Mouse (Mus musculus) adipocyte (in vitro differentiated cells): ENCODE results near the gene Crkl.

Experiments used
- DNase-seq: peaks from one replicate; pipeline ENCODE4 v3.0.0-alpha.2; 2016; ENCODE audit warnings: low spot score

The Crkl gene

GRCm38 (mm10) chr16:17451541-17452372, at the start of gene Crkl:
Crkl (plus strand) TSS chr16:17451987.
- DNase-seq, result peak; percentile 99

GRCm38 (mm10) chr16:17402855-17403254, 48.9 kb upstream of the Crkl start:
- DNase-seq, result peak; percentile 50

- peak; percentile 62 for DNase-seq
These were observed 46.5 kb upstream of the Crkl start for GRCm38 (mm10) chr16:17405271-17405696.

GRCm38 (mm10) chr16:17405736-17406443, 45.9 kb upstream of the Crkl start, which contains the start of the genes Snap29 and Pi4ka:
Snap29 (plus strand) TSS chr16:17405986.
Pi4ka (minus strand) TSS chr16:17406314.
- DNase-seq, result peak; percentile 99

- DNase-seq, result peak; percentile 27
These were observed 45.1 kb upstream of the Crkl start for GRCm38 (mm10) chr16:17406512-17407231.

GRCm38 (mm10) chr16:17409046-17409445, 42.7 kb upstream of the Crkl start:
- DNase-seq, result no peak

- no peak for DNase-seq
These were observed 41.6 kb upstream of the Crkl start for GRCm38 (mm10) chr16:17410209-17410608.

- no peak for DNase-seq
These were observed 28.8 kb upstream of the Crkl start for GRCm38 (mm10) chr16:17423021-17423420.

GRCm38 (mm10) chr16:17432576-17432975, 19.2 kb upstream of the Crkl start:
- peak; percentile 37 for DNase-seq

- DNase-seq, result peak; percentile 47
These were observed 557 bp downstream of the Crkl start for GRCm38 (mm10) chr16:17452373-17452715.

- DNase-seq, result no peak
These were observed 5.1 kb downstream of the Crkl start for GRCm38 (mm10) chr16:17456901-17457300.

GRCm38 (mm10) chr16:17460254-17460653, 8.5 kb downstream of the Crkl start:
- no peak for DNase-seq

- no peak for DNase-seq
These were observed 9.8 kb downstream of the Crkl start for GRCm38 (mm10) chr16:17461596-17461995.

GRCm38 (mm10) chr16:17463184-17463583, 11.4 kb downstream of the Crkl start:
- DNase-seq, result no peak

- DNase-seq, result no peak
These were observed 15.3 kb downstream of the Crkl start for GRCm38 (mm10) chr16:17466875-17467663.

- DNase-seq, result no peak
These were observed 20.7 kb downstream of the Crkl start for GRCm38 (mm10) chr16:17472498-17472897.

- peak; percentile 57 for DNase-seq
These were observed 22.3 kb downstream of the Crkl start for GRCm38 (mm10) chr16:17474091-17474490.

- no peak for DNase-seq
These were observed 23.0 kb downstream of the Crkl start for GRCm38 (mm10) chr16:17474761-17475160.

GRCm38 (mm10) chr16:17475326-17475725, 23.5 kb downstream of the Crkl start:
- DNase-seq, result no peak

GRCm38 (mm10) chr16:17478331-17478943, 26.6 kb downstream of the Crkl start:
- no peak for DNase-seq

GRCm38 (mm10) chr16:17481465-17481864, 29.7 kb downstream of the Crkl start:
- DNase-seq, result no peak
